Mouse (Mus musculus) B cell, adult 2 months (primary cell): Measurements from ENCODE around the gene Pex13.
"Not testable (repeated sequence)": the region's sequence is repeated elsewhere in the genome, so short reads cannot be mapped to it uniquely, and the experiment has no call there.

Experiments
- DNase-seq, 2 experiments: peaks; one replicate each; pipeline ENCODE4 v3.0.0; 2022

The Pex13 gene

DNA sequence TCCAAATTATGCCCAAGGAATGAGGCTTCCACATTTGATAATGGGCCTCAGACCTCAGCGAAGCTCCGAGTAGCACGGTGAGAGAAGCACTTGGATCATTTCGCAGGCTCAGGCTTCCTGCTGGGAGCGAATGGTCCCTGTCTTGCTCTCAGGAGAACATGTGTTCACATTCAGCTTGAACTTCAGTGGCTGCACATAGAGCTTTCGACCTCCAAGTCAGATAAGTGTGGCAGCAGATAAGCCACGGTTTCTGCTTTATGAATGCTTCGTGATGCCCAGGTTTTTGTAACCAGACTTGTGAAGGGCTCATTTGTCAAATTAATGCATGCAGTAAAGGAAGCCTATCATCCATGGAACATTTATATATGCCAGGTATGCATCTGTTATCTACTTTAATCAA, 31.2 kb downstream of the Pex13 start:
- DNase-seq: no peak

DNA sequence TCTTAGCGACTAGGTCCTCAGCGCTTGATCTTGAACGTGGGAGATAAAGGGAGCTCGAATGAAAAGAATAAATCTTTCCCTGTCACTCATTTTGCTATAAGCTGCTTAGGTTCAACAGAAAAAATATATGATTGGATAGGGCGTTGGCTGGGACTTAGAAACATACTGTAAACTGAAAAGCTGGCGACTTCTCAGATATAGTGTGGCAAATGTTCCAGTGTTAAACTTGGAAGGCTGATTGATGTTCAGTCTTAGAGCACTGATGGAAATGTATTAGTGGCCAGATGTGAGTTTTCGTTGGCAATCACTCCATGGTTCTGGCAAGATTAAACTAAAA, 31.9 kb downstream of the Pex13 start:
- DNase-seq: no peak

DNA sequence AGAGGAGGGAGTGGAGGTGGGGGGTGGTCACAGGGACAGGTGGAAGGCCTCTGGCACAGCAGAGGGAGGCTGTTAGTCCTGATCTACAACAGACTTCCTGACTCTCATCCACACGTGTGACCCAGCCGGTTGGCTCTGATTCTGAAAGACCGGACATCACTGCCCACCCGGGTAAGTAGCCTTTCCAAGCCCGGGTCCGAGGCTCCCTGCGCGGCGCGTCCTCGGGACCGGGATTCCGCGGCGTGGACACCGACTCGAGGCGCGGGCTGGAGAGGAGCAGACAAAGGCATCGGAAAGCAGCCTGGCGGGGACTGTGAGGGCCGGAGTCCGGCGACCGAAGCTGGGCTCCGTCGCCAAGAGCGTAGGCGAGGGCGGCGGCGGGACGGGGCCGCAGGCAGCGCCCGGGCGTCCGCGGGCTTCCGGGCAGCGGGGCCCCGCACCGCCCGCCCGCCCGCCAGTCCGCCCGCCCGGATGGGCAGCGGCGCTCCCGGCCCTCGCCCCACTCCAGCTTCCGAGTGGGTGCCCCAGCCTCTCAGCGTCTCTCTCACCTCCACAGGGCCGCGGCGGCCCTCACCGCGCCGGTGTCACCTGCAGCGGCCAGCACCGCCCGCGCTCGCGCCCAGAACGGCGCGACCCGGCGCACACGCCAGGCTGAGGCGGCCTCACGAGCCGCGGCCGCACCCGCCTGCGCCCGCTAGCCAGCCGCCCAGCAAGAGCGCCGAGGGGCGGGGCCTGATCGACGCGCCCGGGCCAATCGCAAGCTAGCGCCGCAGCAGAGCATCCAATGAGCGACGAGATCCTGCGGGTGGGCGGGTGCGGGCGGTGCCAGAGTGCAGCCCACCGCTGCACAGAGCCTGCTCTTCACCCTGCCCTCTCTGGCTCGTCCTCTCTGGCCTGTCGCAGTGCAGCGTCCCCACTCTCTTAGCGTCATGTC, 32.5 kb downstream of the Pex13 start, which contains the start of gene 0610010F05Rik:
Gene 0610010F05Rik, minus strand, starts transcription at position 695 of the 934 bp plus-strand sequence.
- peak; percentile 77 to 81 for DNase-seq

DNA sequence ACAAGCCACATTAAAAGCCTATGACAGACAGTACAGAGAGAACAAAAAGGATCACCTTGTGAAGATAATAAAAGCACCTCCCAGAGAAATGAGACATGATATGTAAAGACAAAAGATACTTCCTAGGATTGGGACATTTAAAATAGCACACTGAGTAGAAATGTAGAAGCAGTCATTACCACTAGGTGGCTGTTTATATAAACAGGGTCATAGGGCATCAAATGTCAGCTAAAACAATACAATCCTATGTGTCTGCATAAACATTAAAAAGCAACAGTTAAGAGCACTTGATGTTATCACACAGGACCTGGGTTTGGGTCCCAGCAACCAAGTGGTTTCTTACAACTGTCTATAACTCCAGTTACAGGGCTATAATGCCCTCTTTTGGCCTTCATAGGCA, 35.1 kb downstream of the Pex13 start:
- no peak for DNase-seq

DNA sequence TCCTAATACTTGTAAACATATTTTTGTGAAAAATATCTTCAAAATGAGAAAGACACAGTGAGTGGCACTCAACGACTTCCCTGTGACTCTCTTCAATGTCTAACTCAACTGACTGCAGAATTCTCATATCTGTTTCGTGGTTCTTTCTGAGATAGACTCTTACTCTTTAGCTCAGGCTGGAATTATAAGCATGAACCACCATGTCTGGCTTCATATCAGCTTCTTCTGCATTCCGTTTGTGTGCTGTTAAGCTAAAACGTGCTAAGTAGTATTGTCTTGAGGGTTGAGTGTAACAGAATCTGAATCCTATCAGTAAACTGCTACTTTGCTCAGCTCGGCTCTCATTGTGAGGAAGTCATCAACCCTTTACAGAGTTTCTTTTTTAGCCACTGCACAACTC, 46.8 kb downstream of the Pex13 start:
- DNase-seq: no peak

DNA sequence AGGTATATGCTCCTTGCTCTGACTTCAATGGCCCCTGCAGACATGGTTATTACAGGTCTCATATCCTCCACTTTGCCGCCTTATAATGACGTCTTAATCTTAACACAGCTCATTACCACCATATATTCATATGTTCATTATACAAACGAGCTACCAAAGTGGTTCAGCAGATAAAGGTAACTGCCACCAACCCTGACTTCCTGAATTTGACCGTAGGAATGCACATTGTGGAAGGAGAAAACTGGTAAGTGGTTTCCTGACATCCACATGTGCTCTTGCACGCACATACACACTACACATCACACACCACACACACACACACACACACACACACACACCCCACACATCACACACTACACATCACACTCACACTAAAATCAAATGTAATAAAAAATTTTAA, 51.2 kb downstream of the Pex13 start:
- no peak for DNase-seq

DNA sequence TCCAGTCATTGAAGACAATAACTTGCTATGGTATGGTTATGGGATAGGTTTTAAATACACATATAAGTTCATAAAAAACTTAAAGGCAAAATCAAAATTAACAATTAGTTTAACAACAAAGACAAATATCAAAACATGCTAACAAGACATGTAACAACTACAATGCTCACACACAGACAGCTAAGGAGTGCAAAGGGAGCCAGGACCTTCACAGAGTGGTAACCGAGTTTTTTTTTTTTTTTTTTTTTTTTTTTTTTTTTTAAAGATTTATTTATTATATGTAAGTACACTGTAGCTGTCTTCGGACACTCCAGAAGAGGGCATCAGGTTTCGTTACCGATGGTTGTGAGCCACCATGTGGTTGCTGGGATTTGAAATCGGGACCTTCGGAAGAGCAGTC, 58.5 kb downstream of the Pex13 start:
- not testable (repeated sequence) for DNase-seq
